Mouse (Mus musculus): ENCODE results near the gene Map4k2. TPM values are rescaled to one million over a fixed set of nuclear protein-coding genes. Genes with fewer than 3 reads are reported as not detected.

Gene Map4k2
- polyA plus RNA-seq, 1 experiment, result 24.6 TPM

DNA sequence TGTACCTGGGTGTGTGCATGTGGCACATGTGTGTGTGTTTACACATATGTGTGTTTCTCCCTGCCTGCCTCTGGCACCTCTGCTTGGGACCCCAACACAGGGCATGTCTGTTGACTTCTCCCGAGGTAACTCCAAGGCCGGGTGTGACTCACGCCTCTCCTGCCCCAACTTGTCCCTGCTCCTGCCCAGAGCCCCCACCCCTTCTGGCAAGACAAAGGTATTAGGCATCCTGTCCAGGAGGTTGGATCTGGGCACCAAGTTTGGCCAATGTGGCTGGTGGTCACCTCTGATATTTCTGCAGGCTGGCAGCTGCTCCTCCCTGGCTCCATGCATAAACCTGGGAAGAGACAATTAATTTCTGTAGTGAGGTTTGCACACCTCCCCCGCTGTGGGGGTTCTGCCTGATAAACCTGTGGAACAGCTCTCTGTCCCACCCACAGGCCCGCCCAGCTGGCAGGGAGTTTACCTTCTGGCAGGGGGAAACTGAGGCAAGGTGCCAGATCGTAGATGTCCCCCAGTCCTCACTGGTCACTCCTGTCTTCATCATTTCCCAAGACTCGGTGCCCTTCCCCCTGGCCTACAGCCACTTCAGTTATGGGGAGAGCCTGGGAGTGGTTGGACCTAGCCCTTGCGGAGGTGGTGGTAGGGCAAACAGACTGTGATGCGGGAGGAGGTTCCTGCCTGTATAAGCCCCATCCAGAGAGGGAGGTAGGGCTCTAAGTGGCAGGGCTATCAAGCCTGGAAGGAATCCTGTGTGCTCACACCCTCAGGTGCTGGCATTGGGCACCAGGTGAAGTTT lies 33.0 kb upstream of the Map4k2 start:
- no peak for TF ChIP-seq GATA1 (IDR thresholded peaks at IDR 0.05; ENCODE audit: low read length)

DNA sequence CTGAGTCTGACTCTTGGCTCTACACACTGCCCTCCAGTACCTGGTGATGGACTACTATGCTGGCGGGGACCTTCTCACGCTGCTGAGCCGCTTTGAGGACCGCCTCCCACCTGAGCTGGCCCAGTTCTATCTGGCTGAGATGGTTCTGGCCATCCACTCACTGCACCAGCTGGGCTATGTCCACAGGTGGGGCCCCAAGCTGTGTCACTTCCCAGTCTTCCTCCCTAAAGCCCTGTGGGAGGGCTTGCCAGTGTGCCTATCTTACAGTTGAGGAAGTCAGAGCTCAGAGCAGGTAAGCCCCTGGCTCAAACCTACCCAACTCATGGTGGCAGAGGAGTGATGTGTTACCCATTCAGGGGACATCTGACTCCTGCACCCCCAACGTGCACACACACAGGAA lies 30.8 kb upstream of the Map4k2 start:
- TF ChIP-seq GATA1 (IDR thresholded peaks at IDR 0.05; ENCODE audit: low read length), result no peak

DNA sequence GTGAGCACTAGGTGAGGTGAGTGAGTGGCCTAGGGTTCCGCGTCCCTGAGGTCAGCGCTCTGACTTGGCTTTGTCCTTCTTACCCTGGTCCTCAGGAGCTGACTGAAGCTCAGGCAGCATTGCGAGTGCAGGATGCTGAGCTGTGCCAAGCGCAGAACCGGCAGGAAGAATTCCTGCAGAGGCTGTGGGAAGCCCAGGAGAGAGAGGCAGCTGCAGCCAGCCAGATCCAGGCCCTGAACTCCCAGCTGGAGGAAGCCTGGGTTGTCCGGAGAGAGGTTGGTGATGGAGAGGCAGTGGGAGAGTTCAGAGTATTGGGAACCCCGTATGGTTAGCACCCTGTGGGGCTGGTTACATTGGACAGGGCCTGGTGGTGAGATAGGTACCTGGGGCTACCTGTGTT lies 27.1 kb upstream of the Map4k2 start:
- TF ChIP-seq GATA1 (IDR thresholded peaks at IDR 0.05; ENCODE audit: low read length), result no peak

DNA sequence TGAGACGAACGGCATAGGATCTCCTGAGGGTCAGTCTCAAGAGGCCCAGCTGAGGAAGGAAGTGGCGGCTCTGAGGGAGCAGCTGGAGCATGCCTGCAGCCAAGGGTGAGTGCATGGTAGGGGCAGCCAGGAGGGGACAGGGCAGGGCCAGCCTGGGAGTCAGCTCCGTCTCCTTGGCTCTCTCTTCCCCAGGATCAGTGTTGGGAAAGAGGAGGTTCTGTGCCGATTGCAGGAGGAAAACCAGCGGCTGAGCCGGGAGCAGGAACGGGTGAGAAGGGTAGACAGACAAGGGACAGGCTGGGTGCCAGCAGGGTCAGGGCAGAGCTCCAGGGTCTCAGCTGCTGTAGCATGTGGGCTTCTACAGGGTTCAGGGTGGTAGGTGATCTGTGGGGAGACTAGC lies 26.4 kb upstream of the Map4k2 start:
- no peak for TF ChIP-seq GATA1 (IDR thresholded peaks at IDR 0.05; ENCODE audit: low read length)

DNA sequence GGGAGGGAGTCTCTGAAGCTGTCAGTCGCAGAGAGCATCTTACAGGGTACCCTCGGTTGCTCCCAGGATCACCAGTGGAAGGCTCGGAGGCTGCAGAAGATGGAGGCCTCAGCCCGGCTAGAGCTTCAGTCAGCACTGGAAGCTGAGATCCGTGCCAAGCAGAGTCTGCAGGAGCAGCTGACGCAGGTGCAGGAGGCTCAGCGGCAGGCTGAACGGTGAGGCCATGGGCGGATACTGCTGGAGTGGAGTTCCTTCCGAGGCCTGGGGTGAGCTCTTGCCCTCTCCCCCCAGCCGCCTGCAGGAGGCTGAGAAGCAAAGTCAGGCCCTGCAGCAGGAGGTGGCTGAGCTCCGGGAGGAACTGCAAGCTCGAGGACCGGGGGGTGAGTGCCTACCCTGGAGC lies 25.4 kb upstream of the Map4k2 start:
- no peak for TF ChIP-seq GATA1 (IDR thresholded peaks at IDR 0.05; ENCODE audit: low read length)

DNA sequence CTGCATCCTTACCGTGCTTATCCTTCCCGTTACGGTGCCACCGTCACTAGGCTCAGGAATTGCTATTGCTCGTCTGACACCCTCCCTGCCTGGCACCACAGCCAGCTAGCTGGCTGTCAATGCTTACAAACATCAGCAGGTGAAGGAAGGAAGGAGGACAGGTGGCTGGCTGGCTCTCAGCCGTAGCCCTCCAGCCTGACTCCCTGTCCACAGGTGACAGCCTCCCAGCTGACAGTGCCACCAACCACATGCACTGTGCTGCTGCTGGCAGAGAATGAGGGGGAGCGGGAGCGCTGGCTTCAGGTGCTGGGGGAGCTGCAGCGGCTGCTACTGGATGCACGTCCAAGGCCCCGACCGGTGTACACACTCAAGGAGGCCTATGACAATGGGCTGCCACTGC lies 22.8 kb upstream of the Map4k2 start:
- TF ChIP-seq GATA1 (IDR thresholded peaks at IDR 0.05; ENCODE audit: low read length), result no peak

DNA sequence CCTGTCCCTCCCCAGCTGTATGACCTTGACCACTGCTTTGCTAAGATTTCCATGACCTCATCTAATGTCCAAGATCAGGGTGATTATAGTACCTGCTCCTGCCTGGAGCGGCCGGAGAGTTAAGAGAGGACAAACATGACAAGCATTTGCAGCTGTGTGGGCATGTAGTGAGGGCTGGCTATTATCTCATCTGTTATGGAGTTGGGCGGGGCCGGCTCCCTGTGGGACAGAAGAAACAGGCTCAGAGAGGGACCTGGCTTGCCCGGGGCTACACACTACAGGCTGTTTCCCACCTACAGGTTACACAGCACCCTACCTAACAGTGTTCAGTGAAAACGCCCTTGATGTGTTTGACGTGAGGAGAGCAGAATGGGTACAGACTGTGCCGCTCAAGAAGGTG lies 19.6 kb upstream of the Map4k2 start:
- TF ChIP-seq GATA1 (IDR thresholded peaks at IDR 0.05; ENCODE audit: low read length), result no peak

DNA sequence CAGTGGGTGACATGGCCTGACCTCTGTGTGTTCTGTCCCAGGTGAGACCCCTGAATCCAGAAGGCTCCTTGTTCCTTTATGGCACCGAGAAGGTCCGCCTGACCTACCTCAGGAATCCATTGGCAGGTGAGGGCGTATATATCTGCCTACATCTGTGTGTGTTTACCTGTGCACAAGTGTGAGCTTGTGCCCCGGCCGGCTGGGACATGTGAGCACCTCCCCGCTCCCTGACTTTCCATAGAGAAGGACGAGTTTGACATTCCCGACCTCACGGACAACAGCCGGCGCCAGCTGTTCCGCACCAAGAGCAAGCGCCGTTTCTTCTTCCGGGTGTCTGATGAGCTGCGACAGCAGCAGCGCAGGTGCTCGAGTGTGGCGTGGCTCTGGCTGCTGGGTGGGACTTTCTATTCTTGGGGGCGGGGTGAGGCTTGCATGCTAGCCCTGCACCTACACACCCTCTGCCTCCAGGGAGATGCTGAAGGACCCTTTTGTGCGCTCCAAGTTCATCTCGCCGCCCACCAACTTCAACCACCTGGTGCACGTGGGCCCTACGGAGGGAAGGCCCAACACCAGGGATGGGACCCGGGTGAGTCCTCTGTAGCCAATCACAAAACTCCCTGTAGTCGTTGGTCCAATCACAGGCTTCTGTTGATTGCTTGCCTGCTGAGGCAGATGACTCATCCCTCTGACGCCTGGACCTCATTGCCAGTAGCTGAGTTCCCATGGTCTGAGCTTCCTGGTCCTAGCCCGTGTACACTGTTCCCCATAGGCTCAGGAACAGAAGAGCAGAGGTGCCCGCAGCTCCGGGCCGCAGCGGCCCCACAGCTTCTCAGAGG lies 18.9 kb upstream of the Map4k2 start:
- TF ChIP-seq GATA1 (IDR thresholded peaks at IDR 0.05; ENCODE audit: low read length), result no peak

DNA sequence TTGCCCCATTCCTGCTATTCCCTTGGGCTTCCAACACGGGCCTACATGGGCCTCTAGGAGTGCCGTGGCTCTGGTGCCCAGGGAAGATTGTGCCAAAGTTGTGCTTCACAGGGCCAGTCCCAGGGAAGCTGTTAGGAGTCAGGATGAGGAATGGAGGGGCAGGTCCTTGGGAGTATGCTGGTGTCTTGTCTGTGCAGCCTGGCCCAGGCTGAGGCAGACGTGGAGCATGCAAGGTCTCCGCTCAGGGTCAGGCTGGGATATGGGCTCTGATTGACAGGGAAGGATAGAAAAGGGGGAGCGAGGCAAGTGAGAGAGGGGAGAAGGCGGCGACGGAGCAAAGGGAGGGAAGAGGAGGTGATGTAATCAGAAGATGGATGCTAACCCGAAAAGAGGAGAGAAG lies 16.2 kb upstream of the Map4k2 start:
- TF ChIP-seq GATA1 (IDR thresholded peaks at IDR 0.05; ENCODE audit: low read length), result no peak

DNA sequence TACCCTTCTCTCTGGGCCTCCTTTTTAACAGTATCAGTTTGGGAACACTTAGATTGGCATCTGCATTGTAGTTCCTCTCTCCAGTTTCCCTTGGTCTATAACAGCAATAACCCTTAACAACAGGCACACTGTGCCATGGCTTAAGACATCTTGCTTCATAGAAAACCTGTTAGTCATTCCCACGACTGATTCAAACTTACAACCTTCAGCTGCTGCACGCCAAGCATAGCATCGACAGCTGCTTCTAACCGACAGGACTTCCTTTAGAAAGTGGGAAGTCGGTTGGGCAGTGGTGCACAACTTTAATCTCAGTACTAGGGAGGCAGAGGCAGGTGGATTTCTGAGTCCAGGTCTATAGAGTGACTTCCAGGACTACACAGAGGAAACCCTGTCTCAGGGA lies 9.8 kb upstream of the Map4k2 start:
- TF ChIP-seq GATA1 (IDR thresholded peaks at IDR 0.05; ENCODE audit: low read length), result no peak

DNA sequence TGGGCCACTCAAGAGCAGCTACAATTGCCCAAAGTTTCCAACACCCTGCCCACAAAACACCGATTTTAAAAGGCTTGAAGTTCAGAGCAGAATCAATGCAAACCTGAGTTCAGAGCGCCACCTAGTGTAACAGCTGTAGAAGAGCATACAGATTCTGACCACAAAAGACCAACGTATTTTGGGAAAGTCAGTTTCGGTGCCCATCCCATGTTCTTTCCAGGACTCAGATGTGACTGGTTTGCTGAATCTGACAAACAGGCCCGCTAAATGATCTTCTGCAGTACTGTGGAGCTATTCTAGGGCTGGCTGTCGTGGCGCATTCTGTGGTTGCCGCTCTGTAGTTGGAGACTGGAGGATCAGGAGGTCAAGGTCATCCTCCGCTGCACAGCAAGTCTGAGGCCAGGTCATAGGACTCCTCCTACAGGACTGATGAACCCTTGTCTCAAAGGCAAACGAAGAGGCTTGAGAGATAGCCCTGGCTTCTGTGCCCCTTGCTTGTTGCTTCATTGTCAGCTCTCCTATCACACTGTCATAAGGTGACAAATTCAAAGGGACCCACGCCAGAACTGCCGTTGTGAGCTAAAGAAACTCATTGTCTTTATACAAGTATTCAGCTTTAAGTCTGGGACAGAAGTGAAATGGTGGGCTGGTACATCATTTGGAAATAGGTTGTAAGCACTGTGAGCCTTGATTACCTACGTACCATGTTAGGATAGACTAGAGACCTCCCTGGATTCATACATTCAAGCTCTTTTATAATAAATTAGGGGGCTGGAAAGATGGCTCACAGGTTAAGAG lies 9.0 kb upstream of the Map4k2 start:
- TF ChIP-seq GATA1 (IDR thresholded peaks at IDR 0.05; ENCODE audit: low read length), result no peak

DNA sequence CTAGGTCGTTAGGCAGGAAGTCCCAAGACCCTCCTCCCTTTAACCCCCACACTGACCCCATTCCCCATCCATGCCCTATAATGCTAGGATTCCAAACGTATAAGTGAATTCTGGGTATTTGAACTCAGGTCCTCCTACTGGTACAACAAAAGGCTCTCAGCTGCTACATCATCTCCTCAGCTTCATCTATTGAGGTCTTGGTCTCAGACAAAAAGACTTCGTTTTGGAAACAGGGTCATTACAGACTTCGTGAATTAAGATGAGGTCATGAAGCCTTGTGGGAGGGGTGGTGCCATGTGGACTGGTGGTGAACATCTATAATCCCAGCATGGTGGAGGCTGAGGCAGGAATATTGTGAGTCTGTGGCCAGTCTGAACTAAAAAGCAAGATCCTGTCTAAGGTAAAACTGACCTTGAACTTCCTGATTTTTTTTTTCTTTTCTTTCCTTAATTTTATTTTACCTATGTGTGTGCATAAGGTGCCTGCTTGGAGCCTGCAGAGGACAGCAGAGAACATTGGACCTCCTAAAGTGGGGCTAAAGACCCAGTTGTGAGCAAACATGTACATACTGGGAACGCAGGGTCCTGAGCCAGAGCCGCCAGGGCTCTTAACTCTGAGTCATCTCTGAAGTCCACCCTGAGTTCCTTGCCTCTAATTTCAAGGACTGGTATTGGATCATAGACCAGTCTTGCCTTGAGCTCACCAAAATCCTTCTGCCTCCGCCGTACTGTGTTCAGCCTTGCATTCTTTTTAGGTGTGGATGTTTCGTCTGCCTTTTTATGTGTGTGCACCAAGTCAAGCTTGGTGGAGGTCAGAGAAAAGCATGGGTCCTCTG lies 7.0 kb upstream of the Map4k2 start:
- no peak for TF ChIP-seq GATA1 (IDR thresholded peaks at IDR 0.05; ENCODE audit: low read length)

DNA sequence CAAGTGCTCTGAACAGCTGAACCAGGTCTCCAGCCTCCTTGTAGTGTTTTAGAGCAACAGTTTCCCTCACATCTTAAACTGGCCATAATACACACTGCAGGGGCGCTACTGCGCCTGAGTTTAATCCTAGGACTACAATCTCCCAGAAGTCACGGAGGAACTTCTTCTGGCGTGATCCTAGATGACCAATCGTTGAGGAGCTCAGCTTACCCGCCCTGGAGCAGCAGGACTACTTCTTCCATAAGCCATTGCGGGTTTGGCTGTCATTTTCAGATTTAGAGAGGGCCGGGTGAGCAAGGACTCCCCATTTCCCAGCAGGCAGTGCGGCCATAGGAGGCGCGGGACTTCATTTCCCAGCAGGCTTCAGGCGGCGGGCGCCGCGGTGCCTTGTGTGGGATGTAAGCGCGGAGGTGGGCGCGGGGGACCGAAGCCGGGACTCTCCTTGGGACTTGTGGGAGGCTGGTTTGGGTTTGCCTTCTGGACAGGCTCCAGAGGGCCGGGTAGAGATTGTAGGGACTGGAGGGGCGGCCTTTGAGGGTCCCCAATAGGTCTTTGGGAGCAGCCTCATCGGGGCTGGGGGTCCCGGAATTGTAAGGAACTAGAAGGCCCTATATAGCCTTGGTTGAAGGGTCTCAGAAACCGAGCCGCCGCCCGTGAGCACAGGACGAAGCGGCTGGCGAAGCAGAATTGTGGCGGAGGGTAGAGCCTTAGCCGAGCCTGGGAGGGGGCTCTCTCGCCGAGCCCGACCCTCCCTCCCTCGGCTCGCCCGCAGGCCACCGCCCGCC lies 6.1 kb upstream of the Map4k2 start, which contains the start of gene Men1:
TSS of gene Men1 (plus strand) at position 307 of the 785 bp plus-strand sequence.
- TF ChIP-seq GATA1 (IDR thresholded peaks at IDR 0.05; ENCODE audit: low read length), result no peak

DNA sequence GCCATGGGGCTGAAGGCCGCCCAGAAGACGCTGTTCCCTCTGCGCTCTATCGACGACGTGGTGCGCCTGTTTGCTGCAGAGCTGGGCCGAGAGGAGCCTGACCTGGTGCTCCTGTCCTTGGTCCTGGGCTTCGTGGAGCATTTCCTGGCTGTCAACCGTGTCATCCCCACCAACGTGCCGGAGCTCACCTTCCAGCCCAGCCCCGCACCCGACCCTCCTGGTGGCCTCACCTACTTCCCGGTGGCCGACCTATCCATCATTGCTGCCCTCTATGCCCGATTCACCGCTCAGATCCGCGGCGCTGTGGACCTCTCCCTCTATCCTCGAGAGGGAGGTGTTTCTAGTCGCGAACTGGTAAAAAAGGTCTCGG lies 5.5 kb upstream of the Map4k2 start:
- no peak for TF ChIP-seq GATA1 (IDR thresholded peaks at IDR 0.05; ENCODE audit: low read length)
